Mouse (Mus musculus): ENCODE data around the gene Mamdc4.
A peak's percentile ranks its signal among the peaks of the same experiment; 100 is the strongest.

The Mamdc4 gene

GRCm38 (mm10) chr2:25582466-25583119 is 7.9 kb upstream of the Mamdc4 start:
- peak; percentile 79 for DNase-seq

- DNase-seq = peak; percentile 97
Measured at GRCm38 (mm10) chr2:25581901-25582301, 7.3 kb upstream of the Mamdc4 start.

GRCm38 (mm10) chr2:25581294-25581864 is 6.7 kb upstream of the Mamdc4 start, which contains the start of gene Ajm1:
TSS of gene Ajm1 (minus strand) at chr2:25581757.
- DNase-seq = peak; percentile 91

GRCm38 (mm10) chr2:25580621-25581101 is 6.0 kb upstream of the Mamdc4 start:
- DNase-seq = peak; percentile 71

- peak; percentile 84 for DNase-seq
Measured at GRCm38 (mm10) chr2:25579737-25580460, 5.3 kb upstream of the Mamdc4 start.

- DNase-seq = no peak
Measured at GRCm38 (mm10) chr2:25578796-25579736, 4.4 kb upstream of the Mamdc4 start.

GRCm38 (mm10) chr2:25577951-25578795 is 3.5 kb upstream of the Mamdc4 start:
- peak; percentile 63 for DNase-seq

GRCm38 (mm10) chr2:25576965-25577891 is 2.6 kb upstream of the Mamdc4 start:
- peak; percentile 57 for DNase-seq

GRCm38 (mm10) chr2:25576028-25576850 is 1.6 kb upstream of the Mamdc4 start:
- peak; percentile 67 for DNase-seq

- DNase-seq = peak; percentile 77
Measured at GRCm38 (mm10) chr2:25575432-25576027, 885 bp upstream of the Mamdc4 start.

GRCm38 (mm10) chr2:25574136-25574535 is 509 bp downstream of the Mamdc4 start:
- peak; percentile 73 for DNase-seq

- DNase-seq = peak; percentile 56
Measured at GRCm38 (mm10) chr2:25573068-25573467, 1.6 kb downstream of the Mamdc4 start.

GRCm38 (mm10) chr2:25571221-25571620 is 3.4 kb downstream of the Mamdc4 start:
- peak; percentile 22 for DNase-seq

- DNase-seq = no peak
Measured at GRCm38 (mm10) chr2:25569323-25569722, 5.3 kb downstream of the Mamdc4 start.

- no peak for DNase-seq
Measured at GRCm38 (mm10) chr2:25568473-25569019, 6.1 kb downstream of the Mamdc4 start.

- peak; percentile 36 for DNase-seq
Measured at GRCm38 (mm10) chr2:25566558-25566957, 8.1 kb downstream of the Mamdc4 start.

- peak; percentile 51 for DNase-seq
Measured at GRCm38 (mm10) chr2:25565741-25566140, 8.9 kb downstream of the Mamdc4 start.

- DNase-seq = peak; percentile 87
Measured at GRCm38 (mm10) chr2:25561946-25562345, 12.7 kb downstream of the Mamdc4 start.

- peak; percentile 47 for DNase-seq
Measured at GRCm38 (mm10) chr2:25560551-25560950, 14.1 kb downstream of the Mamdc4 start.
